Mouse (Mus musculus) telencephalon, adult 2 months (tissue): Measurements from ENCODE around the gene Spns2.

ENCODE experiments used
- DNase-seq: peaks from one replicate; pipeline ENCODE4 v3.0.0-alpha.2; 2011; ENCODE audit warnings: low read depth, low spot score

Gene Spns2

GRCm38 (mm10) chr11:72411093-72411921 is 78.4 kb downstream of the Spns2 start, which contains the start of gene Smtnl2:
TSS of gene Smtnl2 (minus strand) at chr11:72411713.
- DNase-seq, result no peak

DNA sequence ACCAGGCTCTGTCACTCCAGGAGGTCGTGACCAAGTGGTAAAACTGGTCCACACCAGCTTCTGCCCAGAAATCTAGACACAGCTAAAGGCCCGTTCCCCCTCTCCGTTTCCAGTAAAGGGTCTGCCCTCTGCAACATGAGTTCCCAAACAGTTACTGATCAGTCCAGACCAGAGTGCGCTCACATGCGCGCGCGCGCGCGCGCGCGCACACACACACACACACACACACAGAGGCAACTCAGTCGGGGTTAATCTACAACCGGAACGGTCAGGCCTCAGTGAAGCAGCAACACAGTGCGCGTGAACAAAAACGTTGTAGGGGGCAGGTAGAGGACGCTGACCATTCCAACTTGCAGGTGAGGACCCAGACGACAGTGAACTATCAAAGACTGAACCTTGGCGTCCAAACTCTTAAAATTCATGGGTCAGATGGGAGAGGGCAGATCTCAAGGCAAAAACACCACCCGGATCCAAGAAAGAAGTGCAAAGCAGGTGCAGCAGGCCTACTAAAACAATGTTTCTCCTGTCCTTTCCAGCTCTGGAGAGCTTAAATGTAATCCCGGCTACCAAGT is 79.1 kb downstream of the Spns2 start:
- DNase-seq, result no peak

DNA sequence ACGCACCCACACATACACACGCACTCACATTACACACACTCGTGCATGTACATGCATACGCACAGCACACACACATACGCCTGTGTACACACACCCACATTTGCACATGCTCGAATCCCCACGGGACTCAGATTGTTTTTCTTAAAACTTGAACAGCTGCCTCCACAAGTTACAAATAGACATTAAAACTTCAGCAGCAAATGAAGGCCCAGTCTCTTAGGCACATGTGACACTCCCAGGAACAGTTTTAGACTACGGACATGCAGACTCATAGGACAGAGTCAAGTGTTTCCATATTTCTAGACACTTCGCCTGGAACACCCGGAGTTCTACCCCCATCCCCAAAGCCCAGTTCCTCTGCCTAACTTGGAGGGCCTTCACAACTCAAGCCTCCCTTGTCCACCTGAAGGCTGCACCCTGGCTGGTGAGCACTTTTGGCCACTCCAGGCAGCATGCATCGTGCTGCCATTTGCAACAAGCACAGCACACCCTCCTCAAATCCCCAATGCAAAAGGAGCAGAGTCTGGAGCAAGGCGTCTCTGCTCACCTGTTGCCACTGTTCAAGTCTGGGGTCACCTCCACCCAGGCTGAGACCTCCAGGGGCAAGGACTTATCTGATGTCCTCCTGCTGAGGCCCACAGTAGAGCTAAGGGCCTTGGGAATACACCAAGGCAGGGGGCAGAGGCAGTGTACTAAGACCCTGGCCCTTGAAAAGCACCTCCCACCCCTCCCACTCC is 79.9 kb downstream of the Spns2 start:
- DNase-seq, result no peak

- DNase-seq, result no peak
These were observed 81.1 kb downstream of the Spns2 start for GRCm38 (mm10) chr11:72408451-72409170.

- no peak for DNase-seq
These were observed 82.1 kb downstream of the Spns2 start for GRCm38 (mm10) chr11:72407574-72407973.

- DNase-seq, result no peak
These were observed 82.6 kb downstream of the Spns2 start for GRCm38 (mm10) chr11:72407081-72407480.

DNA sequence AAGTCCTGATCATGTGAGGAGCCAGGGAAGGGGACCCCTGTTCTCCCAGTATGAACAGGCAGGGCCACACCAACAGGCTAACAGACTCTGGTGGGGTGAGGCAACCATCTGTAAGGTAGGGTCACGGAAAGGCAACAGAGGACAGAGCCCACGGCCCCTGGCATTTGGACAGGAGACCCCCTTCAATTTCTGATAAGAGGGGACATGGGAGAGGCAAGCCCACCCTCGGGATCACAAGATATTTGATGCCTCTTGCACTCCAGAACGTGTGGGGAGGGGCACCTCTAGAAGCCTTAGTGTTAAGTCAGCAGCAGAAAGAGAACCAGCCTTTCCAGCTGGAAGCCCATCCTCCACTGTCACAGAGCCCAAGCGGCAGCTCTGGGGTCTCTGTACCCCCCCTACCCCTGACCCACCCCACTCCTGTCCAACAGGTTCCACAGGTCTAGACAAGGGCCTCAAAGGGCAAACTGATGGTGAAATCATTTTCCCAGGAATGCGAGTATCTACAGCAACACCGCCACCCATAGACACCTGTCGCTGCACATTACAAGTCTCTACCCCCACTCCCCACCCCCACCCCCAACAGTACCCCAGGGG is 83.5 kb downstream of the Spns2 start:
- no peak for DNase-seq

- DNase-seq, result no peak
These were observed 84.2 kb downstream of the Spns2 start for GRCm38 (mm10) chr11:72405532-72405931.

GRCm38 (mm10) chr11:72402969-72403368 is 86.7 kb downstream of the Spns2 start:
- no peak for DNase-seq

- no peak for DNase-seq
These were observed 87.7 kb downstream of the Spns2 start for GRCm38 (mm10) chr11:72402017-72402416.
